Mouse (Mus musculus) erythroblast, embryonic 14.5 days (primary cell): Measurements from ENCODE around the gene Copa.

Experiments used
- GATA1 ChIP-seq: IDR thresholded peaks from 2 replicates; pipeline ENCODE4 v1.6.1; 2012; ENCODE audit warnings: low read length, inconsistent platforms, mixed read lengths
- TAL1 ChIP-seq: IDR thresholded peaks from 3 replicates; pipeline ENCODE4 v1.6.1; 2012; ENCODE audit warnings: low read length, inconsistent platforms, mixed read lengths

DNA sequence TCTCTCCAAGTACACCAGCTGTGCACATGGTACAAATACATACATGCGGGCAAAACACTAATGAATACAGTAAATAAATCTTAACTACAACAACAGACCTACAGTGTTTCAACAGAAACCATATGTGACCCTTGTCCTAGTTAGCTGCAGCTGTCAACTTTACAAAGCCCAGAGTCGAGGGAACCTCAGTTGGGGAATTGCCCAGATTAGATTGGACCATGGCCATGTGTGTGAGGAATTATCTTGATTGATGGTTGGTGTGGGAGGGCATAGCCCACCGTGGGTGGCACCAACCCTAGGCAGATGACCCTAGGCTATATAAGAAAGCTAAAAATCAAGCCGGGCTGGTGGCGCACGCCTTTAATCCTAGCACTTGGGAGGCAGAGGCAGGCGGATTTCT is 50.0 kb downstream of the Copa start:
- TF ChIP-seq GATA1 (no peak), TAL1 (no peak)
